In genomic region chr2:30927151-30927781, GRCm38 (mm10) we compare ENCODE assay signal across 9 mouse cellular contexts. TPM values are rescaled to one million over a fixed set of nuclear protein-coding genes. Genes with fewer than 3 reads are reported as not detected.
DNase-seq lines count a peak whose midpoint lies in the region; ATAC-seq and TF ChIP-seq lines count a peak whose summit lies in the region.
"Had no signal": no experiment of that assay in that cellular context is flagged by ENCODE, and none has a peak within 500 bp of the region (broad histone marks: within the 10 kb centered on the region; RNA-seq: fewer than 3 reads in every experiment).

No protein-coding gene starts in this region.

- H3K79me2 ChIP-seq in myocyte (ENCODE audit: control insufficient read depth, insufficient read depth), result no peaks in the 10 kb centered on the region

- ATAC-seq in intestine, embryonic 16.5 days, result no peak

- H3K4me2 ChIP-seq in intestine, embryonic 16.5 days (ENCODE audit: low read depth, low read length), result no peak overlapping the region
- H3K4me2 ChIP-seq in myocyte (ENCODE audit: low read depth), result peak overlapping the region; percentile 93

- H3ac ChIP-seq in myocyte (ENCODE audit: control insufficient read depth, insufficient read length), result no peak overlapping the region

- WGBS in intestine, embryonic 16.5 days, result 53% methylated on average over 9 of the region's 9 CpGs

- H3K36me3 ChIP-seq in intestine, embryonic 16.5 days (ENCODE audit: control insufficient read depth, insufficient read depth, low read length), result no peaks in the 10 kb centered on the region
- no peaks in the 10 kb centered on the region for H3K36me3 ChIP-seq in myocyte (ENCODE audit: control insufficient read depth, insufficient read depth)

- H3K27ac ChIP-seq in layer of hippocampus, adult 2 months, result peak overlapping the region; percentile 23; the same call in 1 of the 2 replicates
- peak overlapping the region; percentile 34 for H3K27ac ChIP-seq in intestine, embryonic 16.5 days (ENCODE audit: low read length)

- peaks cover 6% of the 10 kb centered on the region; the same call in 1 of the 2 replicates for H3K27me3 ChIP-seq in intestine, embryonic 16.5 days (replicated peaks; ENCODE audit: control insufficient read depth, insufficient read depth, low read length)
- H3K27me3 ChIP-seq in myocyte (ENCODE audit: control insufficient read depth, insufficient read depth, insufficient read length), result no peaks in the 10 kb centered on the region

- no peak for TF ChIP-seq CTCF in layer of hippocampus, adult 2 months (conservative IDR thresholded peaks at IDR 0.05)

- DNase-seq in layer of hippocampus, adult 2 months (ENCODE audit: low spot score in 2 of 2), result no peak
- no peak for DNase-seq in layer of hippocampus, adult 8-10 months (ENCODE audit: low spot score in 2 of 2)
- peak; percentile 88 for DNase-seq in adipocyte (ENCODE audit: low spot score)
- DNase-seq in urinary bladder, postnatal 10 days (ENCODE audit: low spot score), result no peak
- DNase-seq in frontal cortex, postnatal 25 days (ENCODE audit: low spot score in 2 of 2), result no peak
- no peak for DNase-seq in left cerebral cortex, adult 9 months (ENCODE audit: low spot score in 2 of 2)

- no peak for TF ChIP-seq POLR2A in myocyte (IDR thresholded peaks at IDR 0.05; ENCODE audit: insufficient read length, low read depth)

- no peak overlapping the region; the same call in 1 of the 2 replicates for H3K9ac ChIP-seq in intestine, embryonic 16.5 days (ENCODE audit: low read depth, low read length)

- H3K4me3 ChIP-seq in layer of hippocampus, adult 2 months, result no peak overlapping the region
- no peak overlapping the region for H3K4me3 ChIP-seq in intestine, embryonic 16.5 days (ENCODE audit: low read length)
- H3K4me3 ChIP-seq in myocyte, result no peak overlapping the region

- peaks cover 21% of the 10 kb centered on the region for H3K4me1 ChIP-seq in intestine, embryonic 16.5 days (ENCODE audit: control insufficient read depth, insufficient read depth, low read length)

- H3K9me3 ChIP-seq in intestine, embryonic 16.5 days (ENCODE audit: control insufficient read depth, low read length), result no peaks in the 10 kb centered on the region
- H3K9me3 ChIP-seq: megakaryocyte, embryonic 14.5 days had no signal

TF ChIP-seq in myocyte, 11 proteins besides CTCF, POLR2A, EP300 and RAD21:
- TF ChIP-seq SRF (IDR thresholded peaks at IDR 0.05; ENCODE audit: control insufficient read depth, insufficient read length, low read depth) (no peak), CEBPB (IDR thresholded peaks at IDR 0.05; ENCODE audit: insufficient read depth, poor library complexity, severe bottlenecking) (no peak), MYOG (IDR thresholded peaks at IDR 0.05; ENCODE audit: control insufficient read depth in 1 of 3, insufficient read depth in 1 of 3, insufficient read length in 2 of 3, low read depth in 2 of 3) (no peak), USF1 (IDR thresholded peaks at IDR 0.05; ENCODE audit: low read depth) (no peak), POLR2AphosphoS2 (IDR thresholded peaks at IDR 0.05; ENCODE audit: insufficient read length, low read depth) (no peak), MAX (IDR thresholded peaks at IDR 0.05; ENCODE audit: low read depth) (no peak), REST (IDR thresholded peaks at IDR 0.05; ENCODE audit: insufficient read depth, insufficient read length) (no peak), TCF12 (IDR thresholded peaks at IDR 0.05; ENCODE audit: insufficient read depth, poor library complexity, severe bottlenecking) (no peak), MYOD1 (IDR thresholded peaks at IDR 0.05; ENCODE audit: control insufficient read depth in 1 of 3, insufficient read length in 2 of 3, low read depth in 2 of 3) (no peak), TCF3 (IDR thresholded peaks at IDR 0.05; ENCODE audit: insufficient read length, low read depth) (no peak), E2F4 (IDR thresholded peaks at IDR 0.05; ENCODE audit: insufficient read depth) (no peak)
TF ChIP-seq in myocyte: peak in this region for 0.

RNA-seq across cellular contexts. Expression of gene Ptges, which starts 2.4 kb away (rescaled TPM):
- 1 to 10 TPM; 4.2 to 4.5 TPM for total RNA-seq in layer of hippocampus, adult 2 months (2021)
- 1 to 10 TPM; 3.4 to 5.4 (median 5.2) TPM for total RNA-seq in layer of hippocampus, adult 8-10 months (2022)
- polyA plus RNA-seq in intestine, embryonic 16.5 days (2015; fragmentation: Nextera tagmentation; extraction: Ambion mirVana), result 3.9 and 4.0 TPM in 2 replicates
- polyA plus RNA-seq in myocyte (2012; fragmentation: generic; extraction: Trizol), result 0.56 TPM

RNA-seq across cellular contexts. Expression of gene Tor1b, which starts 25.5 kb away (rescaled TPM):
- total RNA-seq in layer of hippocampus, adult 2 months (2021), result 10 to 100 TPM; 36.7 to 40.0 TPM
- total RNA-seq in layer of hippocampus, adult 8-10 months (2022), result 10 to 100 TPM; 32.8 to 37.2 (median 36.0) TPM
- 20.9 and 21.7 TPM in 2 replicates for polyA plus RNA-seq in intestine, embryonic 16.5 days (2015; fragmentation: Nextera tagmentation; extraction: Ambion mirVana)
- polyA plus RNA-seq in myocyte (2012; fragmentation: generic; extraction: Trizol), result 27.1 TPM

RNA-seq across cellular contexts. Expression of gene Tor1a, which starts 40.5 kb away (rescaled TPM):
- total RNA-seq in layer of hippocampus, adult 2 months (2021), result 10 to 100 TPM; 52.4 to 56.7 TPM
- total RNA-seq in layer of hippocampus, adult 8-10 months (2022), result 10 to 100 TPM; 41.3 to 47.7 (median 44.4) TPM
- polyA plus RNA-seq in intestine, embryonic 16.5 days (2015; fragmentation: Nextera tagmentation; extraction: Ambion mirVana), result 85.1 and 87.2 TPM in 2 replicates
- 42.7 TPM for polyA plus RNA-seq in myocyte (2012; fragmentation: generic; extraction: Trizol)

RNA-seq across cellular contexts. Expression of gene BC005624, which starts 54.7 kb away (rescaled TPM):
- 10 to 100 TPM; 66.8 to 68.5 TPM for total RNA-seq in layer of hippocampus, adult 2 months (2021)
- total RNA-seq in layer of hippocampus, adult 8-10 months (2022), result 10 to 100 TPM; 66.5 to 72.2 (median 67.0) TPM
- polyA plus RNA-seq in intestine, embryonic 16.5 days (2015; fragmentation: Nextera tagmentation; extraction: Ambion mirVana), result 48.5 and 50.5 TPM in 2 replicates
- 27.9 TPM for polyA plus RNA-seq in myocyte (2012; fragmentation: generic; extraction: Trizol)

RNA-seq across cellular contexts. Expression of gene Usp20, which starts 54.8 kb away (rescaled TPM):
- total RNA-seq in layer of hippocampus, adult 2 months (2021), result 10 to 100 TPM; 83.9 to 87.1 TPM
- total RNA-seq in layer of hippocampus, adult 8-10 months (2022), result 10 to 100 TPM; 84.0 to 97.7 (median 90.5) TPM
- 13.7 and 14.5 TPM in 2 replicates for polyA plus RNA-seq in intestine, embryonic 16.5 days (2015; fragmentation: Nextera tagmentation; extraction: Ambion mirVana)
- 38.5 TPM for polyA plus RNA-seq in myocyte (2012; fragmentation: generic; extraction: Trizol)
